Mouse (Mus musculus): ENCODE measurements at regions not wholly inside any gene's neighbourhood (a gene's known extent, or its start where the extent isn't known, plus 50 kb on each side); places are given as distances from the start of the nearest gene placed in this dataset.
A peak's percentile ranks its signal among the peaks of the same experiment; 100 is the strongest.

DNA sequence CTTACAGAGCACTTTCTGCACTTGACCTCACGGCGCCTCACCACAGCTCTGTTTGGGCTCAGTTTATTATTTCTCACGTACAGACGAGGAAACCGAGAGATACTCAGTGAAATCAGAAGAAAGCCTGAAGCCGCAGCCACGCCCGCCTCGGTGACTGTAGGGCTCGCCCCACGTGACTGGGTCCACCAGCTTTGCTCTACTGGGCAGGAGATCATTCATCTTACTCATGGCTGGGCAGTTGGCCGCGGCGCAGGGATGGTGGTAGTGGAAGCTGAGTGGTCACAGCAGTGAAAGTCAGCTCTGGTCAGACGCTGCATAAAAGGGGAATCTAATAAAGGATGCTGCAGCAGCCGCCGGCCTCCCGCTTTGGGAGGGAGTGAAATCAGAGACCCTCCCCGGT, 135.2 kb upstream of the Tsc22d1 start:
- Histone ChIP-seq H3K4me1 (peaks cover 12% of the 10 kb centered on the region), H3K36me3 (replicated peaks) (no peaks in the 10 kb centered on the region), H3K27ac (no peak overlapping the region), H3K27me3 (ENCODE audit: poor library complexity, severe bottlenecking) (no peaks in the 10 kb centered on the region), H3K9me3 (no peaks in the 10 kb centered on the region), H3K4me3 (no peak overlapping the region)
- WGBS = 90% methylated on average over 19 of the region's 19 CpGs
- DNase-seq (ENCODE audit: extremely low spot score, low spot score) = no peak

DNA sequence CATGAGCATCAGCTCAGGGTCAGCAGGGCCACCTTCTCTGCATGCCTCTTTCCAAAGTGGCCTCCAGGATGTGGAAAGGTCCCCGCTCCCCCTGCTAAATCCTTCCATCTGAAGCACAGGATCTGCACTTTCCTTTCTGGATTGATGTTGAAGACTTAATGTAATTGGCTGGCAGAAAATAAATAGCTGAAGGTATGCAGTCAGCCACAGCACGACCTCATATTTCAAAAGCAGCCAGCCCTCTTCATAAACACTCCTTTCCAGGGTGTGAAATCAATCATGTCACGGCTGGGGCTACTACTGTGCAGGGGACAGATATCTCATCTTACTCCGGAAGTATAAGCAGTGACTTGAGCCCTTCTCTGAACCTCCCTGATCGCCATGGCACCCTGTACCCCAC, 132.9 kb upstream of the Tsc22d1 start:
- peak overlapping the region; percentile 58; the same call in 1 of the 2 replicates for H3K27ac ChIP-seq
- peak; percentile 27 for DNase-seq (ENCODE audit: extremely low spot score, low spot score)
- no peaks in the 10 kb centered on the region for H3K36me3 ChIP-seq (replicated peaks)
- H3K9me3 ChIP-seq = no peaks in the 10 kb centered on the region
- H3K4me3 ChIP-seq = no peak overlapping the region
- WGBS = 40% methylated on average over 5 of the region's 5 CpGs
- H3K4me1 ChIP-seq = peaks cover 12% of the 10 kb centered on the region
- no peaks in the 10 kb centered on the region for H3K27me3 ChIP-seq (ENCODE audit: poor library complexity, severe bottlenecking)

- no peak for DNase-seq (ENCODE audit: extremely low spot score, low spot score)
- Histone ChIP-seq H3K27ac (no peak overlapping the region), H3K4me3 (no peak overlapping the region), H3K4me1 (peaks cover 19% of the 10 kb centered on the region), H3K9me3 (no peaks in the 10 kb centered on the region), H3K36me3 (replicated peaks) (no peaks in the 10 kb centered on the region), H3K27me3 (ENCODE audit: poor library complexity, severe bottlenecking) (no peaks in the 10 kb centered on the region)
- 90% methylated on average over 8 of the region's 8 CpGs for WGBS
Observed at GRCm38 (mm10) chr14:76287768-76288167, 127.0 kb upstream of the Tsc22d1 start.

DNA sequence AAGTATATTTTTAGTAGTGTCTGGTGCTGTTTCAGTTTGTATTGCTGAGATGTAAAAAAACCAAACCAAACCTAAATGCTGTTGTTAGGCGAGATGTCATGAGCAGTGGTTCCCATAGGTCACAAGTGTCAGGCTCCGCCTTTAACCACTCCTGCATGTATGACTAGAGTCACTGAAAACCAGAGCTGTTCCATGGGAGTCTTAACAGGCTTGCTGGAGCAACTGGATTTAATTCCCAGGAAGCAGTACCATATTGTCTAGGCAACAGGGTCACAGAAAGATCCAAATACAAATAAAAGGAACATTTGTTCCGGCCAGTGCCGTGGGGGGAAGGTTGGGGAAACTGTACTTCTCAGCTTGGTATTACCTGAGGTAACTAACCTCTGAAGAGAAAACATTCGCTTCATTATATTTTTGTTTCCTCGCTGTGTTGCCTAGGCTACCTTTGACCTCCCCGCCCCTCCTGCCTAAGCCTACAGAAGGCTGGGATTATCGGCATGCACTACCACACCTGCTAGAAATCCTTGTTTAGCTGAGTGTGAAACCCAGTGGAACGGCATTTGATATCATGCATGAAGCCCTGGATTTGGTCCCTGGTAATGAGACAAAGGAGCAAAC, 124.3 kb upstream of the Tsc22d1 start:
- 57% methylated on average over 9 of the region's 9 CpGs for WGBS
- H3K36me3 ChIP-seq (replicated peaks) = no peaks in the 10 kb centered on the region
- no peaks in the 10 kb centered on the region for H3K9me3 ChIP-seq
- H3K4me1 ChIP-seq = peaks cover 19% of the 10 kb centered on the region
- peak; percentile 29 for DNase-seq (ENCODE audit: extremely low spot score, low spot score)
- no peaks in the 10 kb centered on the region for H3K27me3 ChIP-seq (ENCODE audit: poor library complexity, severe bottlenecking)
- H3K27ac ChIP-seq = peak overlapping the region; percentile 48
- H3K4me3 ChIP-seq = no peak overlapping the region

DNA sequence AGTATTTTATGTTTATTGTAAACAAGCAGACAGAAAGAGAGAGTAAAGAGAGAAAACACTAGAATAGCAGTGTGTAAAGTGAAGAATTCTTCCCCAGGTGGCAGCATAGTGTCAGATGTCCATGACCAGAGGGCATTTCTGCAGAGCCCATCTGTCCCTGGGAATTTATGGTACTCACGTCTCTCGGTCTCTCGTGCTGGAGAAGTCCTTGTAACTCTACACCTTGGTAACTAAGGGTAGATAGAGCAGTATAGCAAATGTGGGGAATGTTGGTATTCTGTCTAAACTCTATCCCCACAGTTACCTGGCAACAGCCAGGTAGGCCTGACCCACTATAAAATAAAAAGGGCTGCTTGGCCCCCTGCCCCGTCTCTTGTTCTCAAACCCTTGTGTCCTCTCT, 122.5 kb upstream of the Tsc22d1 start:
- DNase-seq (ENCODE audit: extremely low spot score, low spot score) = no peak
- Histone ChIP-seq H3K9me3 (no peaks in the 10 kb centered on the region), H3K4me1 (peaks cover 19% of the 10 kb centered on the region), H3K27ac (no peak overlapping the region), H3K36me3 (replicated peaks) (no peaks in the 10 kb centered on the region), H3K27me3 (ENCODE audit: poor library complexity, severe bottlenecking) (no peaks in the 10 kb centered on the region), H3K4me3 (no peak overlapping the region)
- 61% methylated on average over 4 of the region's 4 CpGs for WGBS

DNA sequence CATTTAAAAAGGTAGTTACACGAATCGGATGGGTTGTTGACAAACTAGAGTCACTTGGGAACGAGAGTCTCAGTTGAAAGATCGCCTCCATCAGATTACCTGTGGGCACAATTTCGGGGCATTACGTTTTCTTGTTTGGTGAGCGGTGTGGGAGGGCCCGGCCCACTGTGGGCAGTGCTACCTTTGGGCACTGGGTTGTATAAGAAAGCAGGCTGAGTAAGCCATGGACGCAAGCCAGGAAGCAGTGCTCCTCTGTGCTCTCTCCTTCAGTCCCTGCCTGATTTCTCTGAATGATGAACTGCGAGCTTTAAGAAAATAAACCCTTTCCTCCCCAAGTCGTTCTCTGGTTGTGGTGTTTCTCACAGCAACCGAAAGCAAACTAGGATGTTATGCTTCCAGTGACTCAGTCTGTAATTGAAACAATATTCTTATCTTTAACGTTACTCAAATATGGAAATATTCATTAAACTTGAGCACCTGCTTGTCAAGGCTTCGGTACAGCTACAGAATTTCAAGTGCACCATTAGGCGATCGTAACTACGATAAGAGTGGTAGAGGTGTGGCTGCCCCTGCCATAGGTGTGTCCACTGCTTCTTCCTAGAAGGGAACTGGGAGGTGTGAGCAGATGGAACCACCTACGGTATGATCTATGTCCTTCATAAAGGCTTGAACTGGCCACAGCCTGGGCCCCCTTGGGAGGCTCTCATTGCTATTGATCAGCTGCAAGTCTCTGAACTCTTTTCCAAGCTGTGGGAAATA, 119.2 kb upstream of the Tsc22d1 start:
- Histone ChIP-seq H3K4me1 (peaks cover 15% of the 10 kb centered on the region), H3K27me3 (ENCODE audit: poor library complexity, severe bottlenecking) (no peaks in the 10 kb centered on the region), H3K4me3 (no peak overlapping the region), H3K36me3 (replicated peaks) (no peaks in the 10 kb centered on the region), H3K9me3 (no peaks in the 10 kb centered on the region), H3K27ac (no peak overlapping the region)
- 93% methylated on average over 18 of the region's 18 CpGs for WGBS
- DNase-seq (ENCODE audit: extremely low spot score, low spot score) = no peak

DNA sequence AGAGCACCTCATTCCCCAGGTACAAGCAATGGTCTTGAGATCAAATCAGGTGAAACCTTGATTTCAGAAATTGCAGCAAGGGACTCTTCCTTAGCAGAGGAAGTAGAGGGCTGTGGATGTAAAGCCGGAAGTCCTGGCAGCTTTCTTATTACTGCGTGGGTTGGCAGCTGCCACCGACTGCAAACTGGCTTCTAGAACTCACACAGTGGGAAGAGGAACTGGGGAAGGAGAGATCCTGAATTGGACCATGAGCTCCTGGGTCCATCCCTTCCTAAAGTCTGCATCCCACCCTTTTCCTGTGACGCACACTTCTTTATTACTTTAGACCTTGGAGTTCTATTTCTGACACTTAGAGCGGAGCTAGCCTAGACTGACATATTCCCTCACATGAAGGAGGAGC, 116.9 kb upstream of the Tsc22d1 start:
- Histone ChIP-seq H3K27ac (no peak overlapping the region), H3K36me3 (replicated peaks) (no peaks in the 10 kb centered on the region), H3K9me3 (no peaks in the 10 kb centered on the region), H3K27me3 (ENCODE audit: poor library complexity, severe bottlenecking) (no peaks in the 10 kb centered on the region), H3K4me1 (no peaks in the 10 kb centered on the region), H3K4me3 (no peak overlapping the region)
- 96% methylated on average over 5 of the region's 5 CpGs for WGBS
- no peak for DNase-seq (ENCODE audit: extremely low spot score, low spot score)

DNA sequence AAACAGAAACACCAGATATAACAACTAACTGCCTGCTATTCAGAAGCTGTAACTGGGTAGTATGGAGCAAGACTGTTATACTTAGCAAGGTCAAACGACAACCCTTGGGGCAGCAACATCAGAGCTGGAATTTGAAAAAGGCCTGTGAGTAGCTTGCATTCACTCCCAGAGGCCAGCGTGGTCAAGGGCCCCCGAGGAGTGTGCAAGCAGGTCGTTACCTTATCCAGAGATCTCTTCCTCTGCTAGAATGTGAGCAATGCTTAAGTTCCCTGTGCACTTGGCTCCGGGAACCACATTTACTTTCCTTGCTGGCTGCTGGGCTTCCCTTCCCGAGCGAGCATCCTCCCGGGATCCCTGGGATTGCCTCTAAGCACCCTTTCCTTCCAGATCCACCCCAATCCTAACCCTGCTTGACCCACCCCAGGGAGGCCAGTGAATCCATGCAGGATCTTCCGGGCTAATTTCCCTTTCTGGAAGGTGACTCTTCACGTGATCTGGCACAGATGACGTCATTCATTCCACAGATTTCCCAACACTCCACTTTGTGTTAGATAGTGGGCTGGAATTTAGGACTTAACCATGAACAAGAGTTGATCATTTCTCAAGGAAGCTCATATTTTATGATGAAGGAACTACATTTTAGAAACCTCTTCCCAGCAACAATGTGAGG, 112.3 kb upstream of the Tsc22d1 start:
- no peak for DNase-seq (ENCODE audit: extremely low spot score, low spot score)
- Histone ChIP-seq H3K27ac (0 out of 2 replicates have a peak overlapping the region, but pooled peaks have one; percentile 7), H3K4me1 (peaks cover 7% of the 10 kb centered on the region), H3K9me3 (no peaks in the 10 kb centered on the region), H3K27me3 (ENCODE audit: poor library complexity, severe bottlenecking) (no peaks in the 10 kb centered on the region), H3K36me3 (replicated peaks) (no peaks in the 10 kb centered on the region), H3K4me3 (no peak overlapping the region)
- 80% methylated on average over 11 of the region's 11 CpGs for WGBS

- Histone ChIP-seq H3K4me1 (peaks cover 26% of the 10 kb centered on the region), H3K27me3 (ENCODE audit: poor library complexity, severe bottlenecking) (no peaks in the 10 kb centered on the region), H3K27ac (peak overlapping the region; percentile 87), H3K4me3 (no peak overlapping the region), H3K9me3 (no peaks in the 10 kb centered on the region), H3K36me3 (replicated peaks) (no peaks in the 10 kb centered on the region)
- 72% methylated on average over 2 of the region's 2 CpGs for WGBS
- no peak for DNase-seq (ENCODE audit: extremely low spot score, low spot score)
Observed at GRCm38 (mm10) chr14:76307603-76308002, 107.2 kb upstream of the Tsc22d1 start.

DNA sequence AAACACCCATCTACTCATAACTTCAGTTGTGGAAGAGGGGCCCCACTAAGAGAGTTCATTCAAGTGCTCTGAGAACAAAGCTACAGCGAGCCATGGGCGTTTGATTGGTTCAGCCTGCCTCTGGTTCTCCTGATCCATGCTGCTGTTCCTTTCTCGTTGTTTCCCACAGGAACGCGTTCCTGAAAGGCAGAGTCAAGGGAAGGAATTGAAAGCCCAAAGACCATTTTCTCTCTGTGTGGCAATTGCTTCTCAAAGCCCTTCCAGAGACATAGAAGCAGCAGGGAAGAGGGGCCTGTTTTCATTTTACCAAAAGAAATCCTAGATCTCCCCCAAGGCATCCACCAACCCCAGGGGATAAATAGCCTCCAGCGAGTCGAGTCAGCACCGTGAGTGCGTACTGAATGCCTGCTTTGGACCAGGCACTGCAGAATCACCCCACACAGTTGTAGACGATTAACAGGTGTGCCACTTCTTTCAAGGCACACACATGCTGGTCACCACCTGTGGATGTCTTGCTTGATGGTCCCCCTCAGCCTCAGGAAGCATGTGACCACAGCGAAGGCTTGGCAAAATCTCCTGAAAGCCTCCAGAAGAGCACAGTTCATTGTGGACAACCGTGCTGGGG, 106.5 kb upstream of the Tsc22d1 start:
- Histone ChIP-seq H3K4me3 (peak overlapping the region; percentile 42), H3K4me1 (peaks cover 29% of the 10 kb centered on the region), H3K9me3 (no peaks in the 10 kb centered on the region), H3K36me3 (replicated peaks) (no peaks in the 10 kb centered on the region), H3K27me3 (ENCODE audit: poor library complexity, severe bottlenecking) (no peaks in the 10 kb centered on the region), H3K27ac (peak overlapping the region; percentile 87)
- DNase-seq (ENCODE audit: extremely low spot score, low spot score) = peak; percentile 44
- 22% methylated on average over 12 of the region's 12 CpGs for WGBS

DNA sequence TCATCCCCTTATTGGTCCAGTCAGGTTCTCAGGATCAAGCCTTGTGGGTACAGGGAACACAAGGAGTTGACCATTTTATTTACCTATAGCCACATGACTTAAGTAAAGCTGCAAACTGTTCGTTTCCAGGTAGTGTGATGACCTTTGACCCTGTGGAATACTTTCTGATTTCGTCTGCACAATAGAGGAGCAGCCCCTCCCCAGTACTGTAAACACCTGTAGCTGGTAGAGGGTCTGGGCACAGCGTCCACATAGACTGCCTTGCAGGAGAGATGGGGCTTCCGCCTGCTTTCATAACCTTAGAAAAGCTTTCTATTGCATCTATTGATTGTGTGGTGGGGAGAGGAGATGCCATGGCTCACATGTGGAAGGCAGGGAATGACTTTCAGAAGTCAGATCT, 105.2 kb upstream of the Tsc22d1 start:
- 78% methylated on average over 4 of the region's 4 CpGs for WGBS
- Histone ChIP-seq H3K4me3 (no peak overlapping the region), H3K9me3 (no peaks in the 10 kb centered on the region), H3K27ac (no peak overlapping the region), H3K4me1 (peaks cover 39% of the 10 kb centered on the region), H3K36me3 (replicated peaks) (no peaks in the 10 kb centered on the region), H3K27me3 (ENCODE audit: poor library complexity, severe bottlenecking) (no peaks in the 10 kb centered on the region)
- DNase-seq (ENCODE audit: extremely low spot score, low spot score) = no peak

DNA sequence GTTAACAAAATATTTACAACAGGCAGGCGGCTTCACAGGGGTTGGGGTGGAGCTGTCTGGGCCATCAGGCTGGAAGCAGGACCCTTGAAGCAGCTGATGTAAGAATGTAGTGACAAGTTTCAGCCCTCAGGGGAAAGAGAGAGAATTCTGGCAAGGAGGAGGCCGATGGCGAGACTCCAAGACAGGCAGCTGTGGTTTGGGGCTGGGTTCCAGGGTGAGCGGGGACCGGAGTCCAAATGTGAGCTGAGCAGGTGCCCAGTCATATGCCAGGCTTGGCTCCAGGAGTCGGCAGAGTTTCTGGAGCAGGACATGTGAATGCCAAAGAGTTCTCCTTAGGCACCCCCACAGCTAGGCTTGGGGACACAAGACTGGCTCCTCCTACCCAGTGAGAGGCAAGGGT, 104.5 kb upstream of the Tsc22d1 start:
- no peak for DNase-seq (ENCODE audit: extremely low spot score, low spot score)
- Histone ChIP-seq H3K36me3 (replicated peaks) (no peaks in the 10 kb centered on the region), H3K4me3 (no peak overlapping the region), H3K9me3 (no peaks in the 10 kb centered on the region), H3K4me1 (peaks cover 39% of the 10 kb centered on the region), H3K27ac (0 out of 2 replicates have a peak overlapping the region, but pooled peaks have one; percentile 15), H3K27me3 (ENCODE audit: poor library complexity, severe bottlenecking) (no peaks in the 10 kb centered on the region)
- 90% methylated on average over 6 of the region's 6 CpGs for WGBS
